Mouse (Mus musculus) left cerebral cortex, adult 11 months (tissue): Measurements from ENCODE around the gene Vmn1r9.
"Not testable (repeated sequence)": the region's sequence is repeated elsewhere in the genome, so short reads cannot be mapped to it uniquely, and the experiment has no call there.

ENCODE experiments used
- DNase-seq: peaks from one replicate; pipeline ENCODE4 v3.0.0; 2022; ENCODE audit warnings: low spot score

Gene Vmn1r9

GRCm38 (mm10) chr6:57066487-57066886 is at the start of gene Vmn1r9:
Gene Vmn1r9, plus strand, starts transcription at chr6:57066787.
- DNase-seq, result no peak

- DNase-seq, result not testable (repeated sequence)
Measured at GRCm38 (mm10) chr6:57025224-57025623, 41.4 kb upstream of the Vmn1r9 start, which contains the start of gene Vmn1r7. Gene Vmn1r7, minus strand, starts transcription at chr6:57025324.

GRCm38 (mm10) chr6:57031984-57032383 is 34.6 kb upstream of the Vmn1r9 start, which contains the start of gene Vmn1r8:
Gene Vmn1r8, plus strand, starts transcription at chr6:57032284.
- no peak for DNase-seq

GRCm38 (mm10) chr6:57034674-57035073 is 31.9 kb upstream of the Vmn1r9 start:
- no peak for DNase-seq

GRCm38 (mm10) chr6:57063730-57064129 is 2.9 kb upstream of the Vmn1r9 start:
- DNase-seq, result no peak

GRCm38 (mm10) chr6:57106358-57106757 is 39.8 kb downstream of the Vmn1r9 start:
- DNase-seq, result no peak

GRCm38 (mm10) chr6:57109154-57109553 is 42.6 kb downstream of the Vmn1r9 start, which contains the start of gene Vmn1r10:
Gene Vmn1r10, plus strand, starts transcription at chr6:57109454.
- DNase-seq, result no peak
